Mouse (Mus musculus): ENCODE measurements at regions not wholly inside any gene's neighbourhood (a gene's known extent, or its start where the extent isn't known, plus 50 kb on each side); places are given as distances from the start of the nearest gene placed in this dataset.

- Histone ChIP-seq H3K4me1 (replicated peaks) (no peaks in the 10 kb centered on the region), H3K27ac (no peak overlapping the region), H3K9ac (replicated peaks) (no peak overlapping the region), H3K9me3 (no peaks in the 10 kb centered on the region), H3K4me3 (replicated peaks) (no peak overlapping the region), H3K36me3 (no peaks in the 10 kb centered on the region), H3K4me2 (replicated peaks) (no peak overlapping the region), H3K27me3 (no peaks in the 10 kb centered on the region)
- ATAC-seq: no peak
- WGBS: 93% methylated on average over 12 of the region's 12 CpGs
Measured at GRCm38 (mm10) chr4:153128162-153128561, 354.4 kb downstream of the Ajap1 start.

GRCm38 (mm10) chr4:153120480-153120879, 362.1 kb downstream of the Ajap1 start:
- no peak overlapping the region for H3K27ac ChIP-seq
- no peak overlapping the region for H3K4me3 ChIP-seq (replicated peaks)
- 55% methylated on average over 6 of the region's 6 CpGs for WGBS
- H3K36me3 ChIP-seq: no peaks in the 10 kb centered on the region
- H3K27me3 ChIP-seq: 0 out of 2 replicates have a peak, but pooled peaks cover 3% of the 10 kb centered on the region
- H3K4me1 ChIP-seq (replicated peaks): no peaks in the 10 kb centered on the region
- no peaks in the 10 kb centered on the region for H3K9me3 ChIP-seq
- H3K4me2 ChIP-seq (replicated peaks): no peak overlapping the region
- no peak overlapping the region for H3K9ac ChIP-seq (replicated peaks)
- ATAC-seq: no peak

GRCm38 (mm10) chr4:153119647-153120102, 362.9 kb downstream of the Ajap1 start:
- H3K9ac ChIP-seq (replicated peaks): no peak overlapping the region
- 62% methylated on average over 4 of the region's 4 CpGs for WGBS
- ATAC-seq: no peak

GRCm38 (mm10) chr4:153118824-153119646, 363.6 kb downstream of the Ajap1 start:
- no peak overlapping the region for H3K9ac ChIP-seq (replicated peaks)
- no peaks in the 10 kb centered on the region for H3K36me3 ChIP-seq
- no peaks in the 10 kb centered on the region for H3K9me3 ChIP-seq
- H3K4me1 ChIP-seq (replicated peaks): 0 out of 2 replicates have a peak, but pooled peaks cover 7% of the 10 kb centered on the region
- 59% methylated on average over 14 of the region's 14 CpGs for WGBS
- ATAC-seq: no peak
- H3K27ac ChIP-seq: no peak overlapping the region
- H3K27me3 ChIP-seq: 0 out of 2 replicates have a peak, but pooled peaks cover 3% of the 10 kb centered on the region
- no peak overlapping the region for H3K4me3 ChIP-seq (replicated peaks)
- no peak overlapping the region for H3K4me2 ChIP-seq (replicated peaks)

More at GRCm38 (mm10) chr4:153119647-153120102, 362.9 kb downstream of the Ajap1 start:
- no peaks in the 10 kb centered on the region for H3K9me3 ChIP-seq
- no peak overlapping the region for H3K4me3 ChIP-seq (replicated peaks)
- no peaks in the 10 kb centered on the region for H3K36me3 ChIP-seq
- H3K4me2 ChIP-seq (replicated peaks): no peak overlapping the region
- 0 out of 2 replicates have a peak, but pooled peaks cover 3% of the 10 kb centered on the region for H3K27me3 ChIP-seq
- no peak overlapping the region for H3K27ac ChIP-seq
- H3K4me1 ChIP-seq (replicated peaks): 0 out of 2 replicates have a peak, but pooled peaks cover 6% of the 10 kb centered on the region

GRCm38 (mm10) chr4:153114998-153115397, 367.6 kb downstream of the Ajap1 start:
- H3K4me2 ChIP-seq (replicated peaks): no peak overlapping the region
- 0 out of 2 replicates have a peak, but pooled peaks cover 3% of the 10 kb centered on the region for H3K27me3 ChIP-seq
- H3K36me3 ChIP-seq: no peaks in the 10 kb centered on the region
- peaks cover 9% of the 10 kb centered on the region; the same call in 1 of the 2 replicates for H3K9me3 ChIP-seq
- H3K27ac ChIP-seq: no peak overlapping the region
- H3K9ac ChIP-seq (replicated peaks): no peak overlapping the region
- no peak overlapping the region for H3K4me3 ChIP-seq (replicated peaks)
- WGBS: 54% methylated on average over 7 of the region's 7 CpGs
- 0 out of 2 replicates have a peak, but pooled peaks cover 7% of the 10 kb centered on the region for H3K4me1 ChIP-seq (replicated peaks)
- no peak for ATAC-seq

- ATAC-seq: no peak
- Histone ChIP-seq H3K4me2 (replicated peaks) (no peak overlapping the region), H3K36me3 (no peaks in the 10 kb centered on the region), H3K27me3 (no peaks in the 10 kb centered on the region), H3K9me3 (peaks cover 9% of the 10 kb centered on the region; the same call in 1 of the 2 replicates), H3K4me1 (replicated peaks) (0 out of 2 replicates have a peak, but pooled peaks cover 7% of the 10 kb centered on the region), H3K27ac (no peak overlapping the region), H3K9ac (replicated peaks) (no peak overlapping the region), H3K4me3 (replicated peaks) (no peak overlapping the region)
- WGBS: 50% methylated on average over 2 of the region's 2 CpGs
Measured at GRCm38 (mm10) chr4:153113577-153113976, 369.0 kb downstream of the Ajap1 start.

GRCm38 (mm10) chr4:153110291-153110746, 372.3 kb downstream of the Ajap1 start:
- H3K36me3 ChIP-seq: no peaks in the 10 kb centered on the region
- H3K9me3 ChIP-seq: peaks cover 9% of the 10 kb centered on the region; the same call in 1 of the 2 replicates
- H3K9ac ChIP-seq (replicated peaks): no peak overlapping the region
- peak; percentile 34; the same call in 1 of the 2 replicates for ATAC-seq
- H3K27ac ChIP-seq: no peak overlapping the region
- no peak overlapping the region for H3K4me3 ChIP-seq (replicated peaks)
- H3K4me1 ChIP-seq (replicated peaks): 0 out of 2 replicates have a peak, but pooled peaks cover 7% of the 10 kb centered on the region
- 66% methylated on average over 16 of the region's 16 CpGs for WGBS
- H3K4me2 ChIP-seq (replicated peaks): no peak overlapping the region
- H3K27me3 ChIP-seq: no peaks in the 10 kb centered on the region

GRCm38 (mm10) chr4:153098591-153098990, 384.0 kb downstream of the Ajap1 start:
- H3K9ac ChIP-seq (replicated peaks): no peak overlapping the region
- 82% methylated on average over 12 of the region's 12 CpGs for WGBS
- no peaks in the 10 kb centered on the region for H3K9me3 ChIP-seq
- no peaks in the 10 kb centered on the region for H3K27me3 ChIP-seq
- no peak overlapping the region for H3K27ac ChIP-seq
- no peaks in the 10 kb centered on the region for H3K4me1 ChIP-seq (replicated peaks)
- no peak for ATAC-seq
- H3K4me2 ChIP-seq (replicated peaks): no peak overlapping the region
- H3K36me3 ChIP-seq: no peaks in the 10 kb centered on the region
- H3K4me3 ChIP-seq (replicated peaks): no peak overlapping the region

- Histone ChIP-seq H3K9ac (replicated peaks) (no peak overlapping the region), H3K4me1 (replicated peaks) (no peaks in the 10 kb centered on the region), H3K27ac (no peak overlapping the region), H3K9me3 (no peaks in the 10 kb centered on the region), H3K27me3 (no peaks in the 10 kb centered on the region), H3K36me3 (no peaks in the 10 kb centered on the region), H3K4me2 (replicated peaks) (no peak overlapping the region), H3K4me3 (replicated peaks) (no peak overlapping the region)
- WGBS: 96% methylated on average over 1 of the region's 1 CpGs
- ATAC-seq: no peak
Measured at GRCm38 (mm10) chr4:153097601-153098000, 385.0 kb downstream of the Ajap1 start.

- WGBS: 81% methylated on average over 3 of the region's 3 CpGs
- no peak for ATAC-seq
- no peak overlapping the region for H3K27ac ChIP-seq
- H3K4me1 ChIP-seq (replicated peaks): no peaks in the 10 kb centered on the region
- no peak overlapping the region for H3K4me3 ChIP-seq (replicated peaks)
- no peak overlapping the region for H3K9ac ChIP-seq (replicated peaks)
- no peaks in the 10 kb centered on the region for H3K27me3 ChIP-seq
- H3K36me3 ChIP-seq: no peaks in the 10 kb centered on the region
- no peaks in the 10 kb centered on the region for H3K9me3 ChIP-seq
- H3K4me2 ChIP-seq (replicated peaks): no peak overlapping the region
Measured at GRCm38 (mm10) chr4:153093129-153093528, 389.5 kb downstream of the Ajap1 start.

GRCm38 (mm10) chr4:153082166-153082565, 400.4 kb downstream of the Ajap1 start:
- ATAC-seq: 0 out of 2 replicates have a peak, but pooled peaks have one; percentile 50
- no peak overlapping the region for H3K27ac ChIP-seq
- H3K9ac ChIP-seq (replicated peaks): no peak overlapping the region
- WGBS: 44% methylated on average over 14 of the region's 14 CpGs
- no peak overlapping the region for H3K4me2 ChIP-seq (replicated peaks)
- H3K36me3 ChIP-seq: no peaks in the 10 kb centered on the region
- H3K9me3 ChIP-seq: 0 out of 2 replicates have a peak, but pooled peaks cover 7% of the 10 kb centered on the region
- H3K4me3 ChIP-seq (replicated peaks): no peak overlapping the region
- peaks cover 5% of the 10 kb centered on the region; the same call in 1 of the 2 replicates for H3K4me1 ChIP-seq (replicated peaks)
- 0 out of 2 replicates have a peak, but pooled peaks cover 5% of the 10 kb centered on the region for H3K27me3 ChIP-seq

- H3K4me2 ChIP-seq (replicated peaks): no peak overlapping the region
- no peak for ATAC-seq
- no peak overlapping the region for H3K9ac ChIP-seq (replicated peaks)
- H3K27me3 ChIP-seq: no peaks in the 10 kb centered on the region; the same call in 1 of the 2 replicates
- 88% methylated on average over 3 of the region's 3 CpGs for WGBS
- H3K9me3 ChIP-seq: no peaks in the 10 kb centered on the region
- peaks cover 13% of the 10 kb centered on the region for H3K4me1 ChIP-seq (replicated peaks)
- no peak overlapping the region for H3K27ac ChIP-seq
- H3K36me3 ChIP-seq: no peaks in the 10 kb centered on the region
- no peak overlapping the region for H3K4me3 ChIP-seq (replicated peaks)
Measured at GRCm38 (mm10) chr4:153074590-153074989, 408.0 kb downstream of the Ajap1 start.
